Mouse (Mus musculus) spleen, postnatal 4 days (tissue): ENCODE measurements around the gene Rras.

Experiments
- DNase-seq, 2 experiments: peaks; one replicate each; pipeline ENCODE4 v3.0.0; 2022; ENCODE audit warnings: low spot score in 2 of 2

Rras gene

DNA sequence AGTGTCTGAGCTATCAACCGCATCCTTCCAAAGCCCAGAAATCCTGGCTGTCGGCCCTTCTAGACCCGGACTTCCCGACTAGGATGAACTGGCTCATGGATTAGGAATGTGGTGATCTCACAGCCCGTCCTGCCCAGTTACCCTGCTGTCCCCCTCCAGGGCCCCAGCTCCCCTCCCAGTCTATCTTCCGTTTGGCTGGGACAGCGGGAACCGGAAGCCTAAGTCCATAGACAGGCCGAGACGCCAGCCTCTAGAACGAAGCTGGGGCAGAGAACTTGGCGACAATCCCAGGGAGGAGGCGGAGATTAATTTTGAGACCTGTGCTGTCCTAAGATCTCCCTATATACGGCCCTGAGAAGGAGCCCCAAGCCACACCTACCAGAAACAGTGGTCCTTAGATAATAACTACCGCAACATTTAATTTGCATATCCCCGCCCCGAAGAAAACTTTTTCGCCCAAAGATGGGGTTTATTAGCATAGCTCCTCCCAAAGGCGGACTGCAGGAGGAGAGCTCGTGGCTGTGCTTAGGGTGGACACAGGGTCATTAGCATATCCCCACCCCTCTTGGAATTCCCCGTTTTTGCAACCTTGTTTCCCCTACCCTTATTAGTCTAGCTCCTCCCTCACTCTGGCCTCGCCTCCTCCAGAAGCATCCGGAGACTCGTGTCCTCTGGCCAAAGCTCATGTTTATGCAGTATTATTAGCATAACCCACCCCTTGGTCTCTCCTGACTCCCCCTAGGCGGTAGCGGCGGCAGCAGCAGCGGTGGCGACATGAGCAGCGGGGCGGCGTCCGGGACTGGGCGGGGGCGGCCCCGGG lies at the start of gene Rras:
Gene Rras (plus strand): TSS at position 720 of the 820 bp plus-strand sequence.
- peak; percentile 86 for DNase-seq

GRCm38 (mm10) chr7:44970231-44970691 lies 47.5 kb upstream of the Rras start:
- DNase-seq, result peak; percentile 67 to 79

DNA sequence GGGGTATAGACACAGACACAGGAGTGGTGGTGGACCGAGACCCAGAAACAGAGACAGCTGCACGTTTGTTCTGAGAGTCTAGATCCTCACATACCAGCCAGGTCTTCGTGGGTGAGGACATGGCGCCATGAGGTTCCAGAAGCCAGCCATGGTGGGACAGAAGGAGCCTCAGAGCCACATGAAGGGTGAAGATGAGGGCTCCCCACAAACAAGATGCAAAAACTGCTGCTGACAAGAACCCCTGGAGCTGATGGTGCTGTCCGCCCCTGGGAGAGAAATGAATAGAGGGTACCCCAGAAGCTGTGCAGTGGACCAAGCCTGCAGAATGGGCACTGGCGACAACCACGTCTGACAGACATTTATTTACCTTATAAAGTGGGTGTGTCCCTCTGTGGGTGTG lies 46.6 kb upstream of the Rras start:
- no peak for DNase-seq

DNA sequence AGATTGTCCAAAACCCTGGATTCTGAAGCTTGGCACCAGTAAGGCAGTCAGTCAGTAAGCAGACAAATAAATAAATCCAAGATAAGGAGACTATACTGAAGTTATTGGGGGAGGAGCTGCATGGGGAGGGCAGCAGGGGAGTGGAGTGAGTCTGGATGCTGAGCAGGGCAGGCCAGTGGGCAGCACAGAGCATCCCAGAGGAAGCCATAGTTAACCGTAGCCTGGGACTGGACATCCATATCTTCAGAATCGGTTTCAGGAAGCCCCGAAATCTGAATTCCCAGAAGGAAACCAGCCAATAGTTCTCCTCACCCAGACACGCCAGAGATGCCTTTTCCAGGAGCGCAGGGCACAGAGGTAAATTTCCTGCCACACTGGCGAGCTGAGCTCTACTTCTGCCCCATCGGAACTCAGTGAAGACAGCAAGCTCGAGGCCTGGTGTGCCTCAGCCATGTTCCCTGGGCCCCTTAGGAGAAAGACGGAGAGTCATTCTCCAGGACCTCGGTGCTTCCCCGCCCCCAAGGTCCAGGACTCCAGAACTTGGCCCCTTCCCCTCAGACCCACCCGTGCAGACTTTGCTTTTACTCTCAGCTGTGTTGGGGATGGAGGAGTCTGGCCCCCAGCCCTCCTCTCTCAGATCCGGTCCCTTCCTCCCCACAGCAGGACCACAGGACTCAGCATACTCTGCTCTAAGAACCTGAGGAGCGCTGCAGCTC lies 44.2 kb upstream of the Rras start:
- DNase-seq, result no peak

- peak; percentile 74 to 83 for DNase-seq
Observed at GRCm38 (mm10) chr7:44974383-44975116, 43.2 kb upstream of the Rras start, which contains the start of gene Cpt1c. Cpt1c (minus strand) TSS chr7:44974851.

DNA sequence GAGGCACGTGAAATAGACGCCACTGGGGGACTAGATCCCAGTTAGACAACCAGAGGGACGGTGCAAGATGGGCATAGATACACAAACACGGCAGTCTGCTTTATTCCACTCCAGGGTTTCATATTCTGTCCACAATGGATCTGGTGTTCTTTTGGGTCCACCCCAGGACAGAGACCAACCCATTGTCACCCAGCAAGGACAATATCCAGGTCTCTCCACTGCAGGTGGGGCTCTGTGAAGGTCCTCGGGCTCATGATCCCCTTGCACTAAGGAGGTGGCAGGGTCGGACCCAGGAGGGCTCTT lies 42.7 kb upstream of the Rras start:
- no peak for DNase-seq

DNA sequence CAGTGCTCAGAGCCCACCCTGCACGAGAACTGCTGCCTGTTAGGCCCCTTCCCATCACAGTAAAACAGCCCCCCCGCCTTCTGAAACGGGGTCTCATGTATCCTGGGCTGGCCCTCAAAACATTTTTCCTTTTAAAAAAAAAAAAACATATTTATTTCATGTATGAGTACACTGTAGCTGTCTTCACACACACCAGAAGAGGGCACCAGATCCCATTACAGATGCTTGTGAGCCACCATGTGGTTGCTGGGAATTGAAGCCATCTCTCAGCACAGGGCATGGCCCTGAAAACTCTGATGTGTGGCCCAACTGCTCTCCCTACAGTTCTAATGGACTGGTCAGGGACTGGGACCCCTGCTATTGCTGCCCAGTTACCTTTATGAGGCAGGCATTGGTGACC lies 39.5 kb upstream of the Rras start:
- DNase-seq, result no peak

- DNase-seq, result no peak
Observed at GRCm38 (mm10) chr7:44981539-44981938, 36.2 kb upstream of the Rras start.

- DNase-seq, result peak; percentile 89 to 97
Observed at GRCm38 (mm10) chr7:44983085-44983484, 34.7 kb upstream of the Rras start.

GRCm38 (mm10) chr7:44983944-44984832 lies 33.6 kb upstream of the Rras start:
- DNase-seq, result no peak

DNA sequence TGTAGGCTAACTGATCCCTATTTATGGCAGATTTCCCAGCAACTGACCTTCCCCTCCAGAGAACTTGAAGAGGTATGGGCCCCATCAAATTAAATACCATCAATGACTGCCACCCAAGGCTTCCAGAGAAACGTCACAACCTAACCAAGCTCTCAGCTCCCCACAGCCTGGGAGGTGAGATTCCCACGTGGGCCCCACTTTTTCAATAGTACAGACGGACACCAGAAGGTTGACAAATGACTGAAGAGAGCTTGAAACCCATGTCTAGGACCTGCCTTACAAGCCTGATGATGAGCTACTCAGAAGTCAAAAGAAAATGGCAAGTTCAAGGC lies 33.0 kb upstream of the Rras start:
- DNase-seq, result no peak

DNA sequence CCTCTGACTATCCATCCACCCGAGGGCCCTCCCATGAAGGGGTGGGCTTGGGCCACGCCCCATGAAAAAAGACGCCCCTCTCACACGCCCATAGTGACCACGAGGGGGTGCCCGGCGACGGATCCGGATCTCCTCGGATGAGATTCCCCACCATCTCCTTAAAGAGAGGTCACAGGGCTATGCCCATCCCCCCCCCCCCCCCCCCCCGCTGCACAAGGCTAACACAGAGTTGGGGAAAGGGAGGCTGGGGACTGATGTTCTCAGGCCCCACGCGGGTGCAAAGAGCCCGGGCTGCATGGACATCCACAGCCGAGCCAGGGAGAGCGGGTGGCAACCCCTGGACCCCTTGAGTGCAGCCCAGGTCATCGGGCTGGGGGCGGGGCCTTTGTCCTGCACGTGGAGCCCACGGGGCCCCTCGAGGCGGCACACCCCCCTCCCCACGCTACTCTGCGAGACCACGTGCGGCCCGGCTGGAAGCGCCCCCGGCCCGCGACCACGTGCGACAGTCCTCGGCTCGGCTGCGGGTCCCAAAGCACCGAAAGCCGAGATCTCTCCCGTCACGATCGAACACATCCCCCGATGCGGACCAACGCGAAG lies 32.1 kb upstream of the Rras start:
- DNase-seq, result peak in 1 of 2 experiments; percentile 66

DNA sequence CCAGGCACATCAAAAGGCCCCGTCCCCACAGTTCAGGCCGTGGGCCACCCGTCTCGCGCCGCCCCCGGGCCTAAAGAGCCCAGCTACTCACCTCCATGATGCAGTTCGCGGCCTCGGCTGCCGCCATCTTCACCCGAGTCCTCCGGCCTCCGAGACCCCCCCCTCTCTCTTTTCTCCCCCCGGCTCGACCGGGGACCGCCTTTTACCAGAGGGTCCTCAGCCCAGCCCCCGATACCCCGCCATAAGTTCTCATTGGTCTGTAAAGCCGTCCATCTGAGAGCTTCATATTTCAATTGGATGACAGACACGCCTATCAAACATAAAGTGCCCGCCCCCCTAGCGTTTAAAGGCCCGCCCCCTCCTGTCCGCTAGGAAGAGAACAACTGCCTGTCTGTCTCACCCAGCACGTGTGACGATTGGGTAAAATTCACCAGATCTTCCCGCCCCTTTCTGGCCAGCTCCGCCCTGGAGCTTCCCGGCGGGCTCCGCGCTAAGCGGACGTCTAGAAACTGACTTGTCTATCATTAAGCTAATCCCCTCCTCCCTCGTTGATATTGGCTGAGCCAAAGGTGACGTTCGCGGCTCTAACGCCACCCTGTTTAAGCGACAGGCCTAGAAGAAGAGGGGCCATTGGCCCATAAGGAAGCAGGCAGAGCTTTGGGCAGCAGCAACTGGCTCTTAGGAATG lies 31.4 kb upstream of the Rras start, which contains the start of gene Prmt1:
Gene Prmt1 (minus strand): TSS at position 377 of the 687 bp plus-strand sequence.
- DNase-seq, result peak; percentile 95 to 96

GRCm38 (mm10) chr7:44986879-44987718 lies 30.7 kb upstream of the Rras start:
- DNase-seq, result no peak

GRCm38 (mm10) chr7:44996672-44997071 lies 21.1 kb upstream of the Rras start:
- DNase-seq, result no peak

DNA sequence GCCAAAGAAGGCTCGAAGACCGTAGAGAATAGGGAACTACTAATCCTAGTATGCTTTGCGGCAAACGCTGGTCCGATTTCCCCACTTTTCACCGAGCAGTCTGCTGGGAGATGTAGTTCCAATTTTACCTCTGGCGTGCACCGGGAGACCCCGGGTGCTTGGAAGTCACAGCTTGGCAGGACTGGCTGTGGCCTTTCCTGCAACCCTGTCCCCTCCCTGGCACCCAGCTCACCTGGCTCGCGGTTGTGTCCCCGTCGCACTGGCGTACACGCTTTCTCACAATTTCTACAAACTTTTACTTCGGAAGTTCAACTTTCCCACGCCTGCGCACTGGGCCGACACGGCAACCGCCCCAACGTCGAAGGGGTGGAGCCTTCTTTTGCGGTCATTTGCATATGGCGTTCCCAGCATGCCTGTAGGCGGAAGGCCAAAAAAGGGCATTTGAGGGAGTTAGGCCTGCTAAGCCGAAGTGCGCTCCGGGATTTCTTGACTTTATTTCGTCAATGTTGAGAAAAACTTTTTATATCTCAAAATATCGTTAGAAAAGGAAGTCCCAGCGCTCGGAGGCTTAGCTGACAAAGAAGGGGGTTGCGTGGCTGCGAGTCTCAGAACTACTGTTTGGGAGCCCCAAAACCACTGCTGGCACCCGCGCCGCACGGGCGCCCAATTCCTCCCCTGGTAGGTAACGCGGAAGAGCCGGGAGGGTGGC lies 20.4 kb upstream of the Rras start, which contains the start of gene Irf3:
Gene Irf3 (plus strand): TSS at position 418 of the 709 bp plus-strand sequence.
- peak; percentile 97 to 99 for DNase-seq

- DNase-seq, result no peak
Observed at GRCm38 (mm10) chr7:44997940-44998428, 19.8 kb upstream of the Rras start.

DNA sequence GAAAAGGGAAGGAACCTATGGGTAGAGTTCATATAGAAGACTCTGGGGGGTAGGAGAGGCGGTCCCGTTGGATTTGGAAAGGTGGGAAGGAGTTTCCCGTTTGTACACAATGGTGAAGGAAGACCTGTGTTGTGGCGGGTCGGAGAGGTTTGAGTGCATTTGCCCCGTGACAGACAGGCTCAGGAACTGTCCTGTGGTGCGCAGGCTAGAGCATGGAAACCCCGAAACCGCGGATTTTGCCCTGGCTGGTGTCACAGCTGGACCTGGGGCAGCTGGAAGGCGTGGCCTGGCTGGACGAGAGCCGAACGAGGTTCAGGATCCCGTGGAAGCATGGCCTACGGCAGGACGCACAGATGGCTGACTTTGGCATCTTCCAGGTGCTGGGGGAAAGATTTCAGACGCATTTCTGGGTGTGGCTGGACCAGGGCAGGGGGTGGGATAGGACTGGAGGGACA lies 19.2 kb upstream of the Rras start, which contains the start of gene Bcl2l12:
Gene Bcl2l12 (minus strand): TSS at position 212 of the 455 bp plus-strand sequence.
- DNase-seq, result peak; percentile 56 to 77
